Mouse (Mus musculus): ENCODE data around the gene Dock10. TPM values are rescaled to one million over a fixed set of nuclear protein-coding genes. Genes with fewer than 3 reads are reported as not detected.

The Dock10 gene
- total and polyA plus RNA-seq, 2 experiments from 2014 or later: 1.2 to 5.2 TPM

DNA sequence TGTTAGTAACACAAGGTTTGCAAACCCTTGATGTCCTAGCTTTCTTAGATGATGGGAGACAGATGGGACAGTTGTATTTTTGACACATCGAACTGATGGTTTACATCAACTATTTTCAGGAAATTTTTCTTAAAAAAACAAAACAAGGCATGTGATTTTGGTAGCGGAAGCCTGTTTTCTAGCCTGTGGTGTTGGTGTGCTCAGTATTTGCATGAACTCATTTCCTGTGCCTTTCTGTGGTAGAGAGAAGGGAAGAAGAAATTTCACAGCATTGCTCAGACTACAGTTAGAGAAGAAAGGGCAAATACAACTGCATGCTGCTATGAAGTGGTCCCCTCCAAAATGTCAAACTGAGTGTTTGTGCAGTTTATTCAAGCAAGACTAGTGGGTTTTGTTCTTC is 7.2 kb upstream of the Dock10 start:
- Histone ChIP-seq H3K27me3 (ENCODE audit: control insufficient read depth, insufficient read depth, low read length) (no peaks in the 10 kb centered on the region), H3K36me3 (replicated peaks; ENCODE audit: control insufficient read depth, insufficient read depth, low read length) (no peaks in the 10 kb centered on the region), H3K4me2 (ENCODE audit: low read depth, low read length) (no peak overlapping the region), H3K4me3 (ENCODE audit: low read depth, low read length) (no peak overlapping the region), H3K9ac (replicated peaks; ENCODE audit: low read depth, low read length) (no peak overlapping the region), H3K9me3 (replicated peaks; ENCODE audit: control insufficient read depth, low read length) (no peaks in the 10 kb centered on the region), H3K27ac (ENCODE audit: low read depth) (no peak overlapping the region), H3K4me1 (ENCODE audit: control insufficient read depth, insufficient read depth) (no peaks in the 10 kb centered on the region)
- ATAC-seq (ENCODE audit: insufficient read depth, low read depth) (no peak), DNase-seq (ENCODE audit: low spot score) (no peak)
- TF ChIP-seq EP300 (IDR thresholded peaks at IDR 0.05; ENCODE audit: low read depth): no peak
- TF ChIP-seq CTCF (IDR thresholded peaks at IDR 0.05; ENCODE audit: low read depth): no peak
- 63% methylated on average over 2 of the region's 2 CpGs for WGBS

DNA sequence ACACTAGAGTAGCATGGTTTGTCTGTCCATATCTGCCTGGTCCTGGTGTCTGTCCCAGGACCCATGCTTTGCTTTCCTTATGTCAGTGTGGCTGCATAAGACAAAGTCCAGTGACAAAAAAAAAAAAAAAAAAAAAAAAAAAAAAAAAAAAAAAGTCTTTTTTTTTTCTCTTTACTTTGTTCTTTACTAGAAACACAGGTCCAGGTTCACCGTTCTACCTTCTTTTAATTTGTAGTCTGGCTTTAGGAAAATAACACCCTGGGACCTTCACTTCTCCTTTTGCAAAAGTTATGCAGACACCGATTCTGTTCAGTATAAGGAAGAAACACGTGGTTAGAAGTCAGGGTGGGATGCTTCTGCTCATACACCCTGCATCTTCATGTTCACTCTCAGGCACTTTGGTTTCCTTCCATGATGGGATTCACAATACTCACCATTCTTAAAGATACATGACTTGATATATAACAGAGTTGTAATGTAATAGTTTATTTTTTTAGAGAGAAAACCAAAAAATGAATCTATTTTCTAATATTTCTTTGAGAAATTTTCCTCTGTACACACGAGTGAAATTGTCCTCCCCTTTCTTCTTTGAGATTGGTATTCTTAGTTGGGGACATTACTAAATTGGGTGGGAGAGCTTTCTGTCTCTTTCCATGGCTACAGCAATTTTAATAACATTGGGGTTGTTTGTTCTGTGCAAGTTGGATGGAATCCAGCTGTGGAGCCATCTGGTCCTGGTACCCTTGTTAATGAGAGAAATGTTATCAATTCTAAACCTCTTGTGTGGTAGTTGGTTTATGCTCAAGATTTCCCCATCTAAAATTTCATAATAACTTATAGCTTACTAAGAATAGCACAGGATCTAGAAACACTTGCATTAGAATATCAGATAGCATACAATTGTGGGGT is 5.0 kb upstream of the Dock10 start:
- no peaks in the 10 kb centered on the region for H3K4me1 ChIP-seq (ENCODE audit: control insufficient read depth, insufficient read depth)
- no peaks in the 10 kb centered on the region for H3K9me3 ChIP-seq (replicated peaks; ENCODE audit: control insufficient read depth, low read length)
- no peak overlapping the region for H3K4me2 ChIP-seq (ENCODE audit: low read depth, low read length)
- WGBS: 66% methylated on average over 4 of the region's 4 CpGs
- ATAC-seq (ENCODE audit: insufficient read depth, low read depth) (no peak), DNase-seq (ENCODE audit: low spot score) (no peak)
- no peak overlapping the region for H3K27ac ChIP-seq (ENCODE audit: low read depth)
- no peaks in the 10 kb centered on the region for H3K27me3 ChIP-seq (ENCODE audit: control insufficient read depth, insufficient read depth, low read length)
- H3K4me3 ChIP-seq (ENCODE audit: low read depth, low read length): no peak overlapping the region
- no peaks in the 10 kb centered on the region for H3K36me3 ChIP-seq (replicated peaks; ENCODE audit: control insufficient read depth, insufficient read depth, low read length)
- no peak overlapping the region for H3K9ac ChIP-seq (replicated peaks; ENCODE audit: low read depth, low read length)
- no peak for TF ChIP-seq CTCF (IDR thresholded peaks at IDR 0.05; ENCODE audit: low read depth)
- no peak for TF ChIP-seq EP300 (IDR thresholded peaks at IDR 0.05; ENCODE audit: low read depth)

DNA sequence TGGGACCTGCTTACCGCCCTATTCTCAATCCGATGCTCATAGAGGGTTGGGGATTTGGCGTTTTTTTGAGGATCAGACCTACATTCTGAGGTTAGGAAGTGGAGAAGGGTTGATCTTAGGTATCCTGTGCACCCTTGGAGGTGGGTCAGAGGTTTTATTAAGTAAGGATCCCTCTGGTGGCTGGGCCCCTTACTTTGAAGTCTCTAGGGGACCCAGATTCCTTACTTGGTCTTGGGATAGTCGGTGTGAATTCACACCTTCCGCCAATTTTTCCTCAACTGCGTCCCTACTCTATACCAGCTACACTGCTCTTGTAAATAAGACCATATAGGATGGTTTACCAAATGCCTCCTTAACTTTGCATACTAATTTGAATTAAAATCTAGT is 464 bp upstream of the Dock10 start:
- H3K4me3 ChIP-seq (ENCODE audit: low read depth, low read length): peak overlapping the region; percentile 73
- H3K4me2 ChIP-seq (ENCODE audit: low read depth, low read length): peak overlapping the region; percentile 94
- no peak for DNase-seq (ENCODE audit: low spot score)
- H3K36me3 ChIP-seq (replicated peaks; ENCODE audit: control insufficient read depth, insufficient read depth, low read length): no peaks in the 10 kb centered on the region
- WGBS: 16% methylated on average over 6 of the region's 6 CpGs
- no peak for TF ChIP-seq CTCF (IDR thresholded peaks at IDR 0.05; ENCODE audit: low read depth)
- no peak for TF ChIP-seq EP300 (IDR thresholded peaks at IDR 0.05; ENCODE audit: low read depth)
- no peak overlapping the region for H3K27ac ChIP-seq (ENCODE audit: low read depth)
- no peaks in the 10 kb centered on the region for H3K27me3 ChIP-seq (ENCODE audit: control insufficient read depth, insufficient read depth, low read length)
- ATAC-seq (ENCODE audit: insufficient read depth, low read depth): no peak
- peak overlapping the region; percentile 59 for H3K9ac ChIP-seq (replicated peaks; ENCODE audit: low read depth, low read length)
- H3K9me3 ChIP-seq (replicated peaks; ENCODE audit: control insufficient read depth, low read length): no peaks in the 10 kb centered on the region
- no peaks in the 10 kb centered on the region for H3K4me1 ChIP-seq (ENCODE audit: control insufficient read depth, insufficient read depth)

DNA sequence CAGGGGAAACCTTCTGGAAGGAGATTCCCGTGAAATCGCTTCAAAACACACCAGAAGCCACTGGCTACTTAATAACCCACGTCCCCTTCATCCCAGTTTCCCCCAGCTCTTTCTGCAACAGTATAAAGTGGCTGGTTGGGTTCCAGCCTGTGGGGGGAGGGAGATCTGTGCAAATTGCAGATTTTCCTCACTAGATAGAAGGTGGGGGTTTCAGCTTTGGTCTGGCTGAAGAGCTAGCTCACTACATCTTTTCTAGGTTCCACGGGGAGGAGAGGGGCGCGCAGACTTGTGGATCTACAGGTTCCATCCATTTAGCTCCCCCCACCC is 714 bp downstream of the Dock10 start:
- peak overlapping the region; percentile 73 for H3K4me3 ChIP-seq (ENCODE audit: low read depth, low read length)
- H3K4me1 ChIP-seq (ENCODE audit: control insufficient read depth, insufficient read depth): no peaks in the 10 kb centered on the region
- no peak overlapping the region for H3K27ac ChIP-seq (ENCODE audit: low read depth)
- DNase-seq (ENCODE audit: low spot score) (no peak), ATAC-seq (ENCODE audit: insufficient read depth, low read depth) (no peak)
- no peaks in the 10 kb centered on the region for H3K36me3 ChIP-seq (replicated peaks; ENCODE audit: control insufficient read depth, insufficient read depth, low read length)
- H3K27me3 ChIP-seq (ENCODE audit: control insufficient read depth, insufficient read depth, low read length): no peaks in the 10 kb centered on the region
- peak overlapping the region; percentile 59; the same call in 1 of the 2 replicates for H3K9ac ChIP-seq (replicated peaks; ENCODE audit: low read depth, low read length)
- TF ChIP-seq EP300 (IDR thresholded peaks at IDR 0.05; ENCODE audit: low read depth) (no peak), CTCF (IDR thresholded peaks at IDR 0.05; ENCODE audit: low read depth) (no peak)
- H3K9me3 ChIP-seq (replicated peaks; ENCODE audit: control insufficient read depth, low read length): no peaks in the 10 kb centered on the region; the same call in 1 of the 2 replicates
- H3K4me2 ChIP-seq (ENCODE audit: low read depth, low read length): peak overlapping the region; percentile 94
- WGBS: 0% methylated on average over 6 of the region's 6 CpGs

DNA sequence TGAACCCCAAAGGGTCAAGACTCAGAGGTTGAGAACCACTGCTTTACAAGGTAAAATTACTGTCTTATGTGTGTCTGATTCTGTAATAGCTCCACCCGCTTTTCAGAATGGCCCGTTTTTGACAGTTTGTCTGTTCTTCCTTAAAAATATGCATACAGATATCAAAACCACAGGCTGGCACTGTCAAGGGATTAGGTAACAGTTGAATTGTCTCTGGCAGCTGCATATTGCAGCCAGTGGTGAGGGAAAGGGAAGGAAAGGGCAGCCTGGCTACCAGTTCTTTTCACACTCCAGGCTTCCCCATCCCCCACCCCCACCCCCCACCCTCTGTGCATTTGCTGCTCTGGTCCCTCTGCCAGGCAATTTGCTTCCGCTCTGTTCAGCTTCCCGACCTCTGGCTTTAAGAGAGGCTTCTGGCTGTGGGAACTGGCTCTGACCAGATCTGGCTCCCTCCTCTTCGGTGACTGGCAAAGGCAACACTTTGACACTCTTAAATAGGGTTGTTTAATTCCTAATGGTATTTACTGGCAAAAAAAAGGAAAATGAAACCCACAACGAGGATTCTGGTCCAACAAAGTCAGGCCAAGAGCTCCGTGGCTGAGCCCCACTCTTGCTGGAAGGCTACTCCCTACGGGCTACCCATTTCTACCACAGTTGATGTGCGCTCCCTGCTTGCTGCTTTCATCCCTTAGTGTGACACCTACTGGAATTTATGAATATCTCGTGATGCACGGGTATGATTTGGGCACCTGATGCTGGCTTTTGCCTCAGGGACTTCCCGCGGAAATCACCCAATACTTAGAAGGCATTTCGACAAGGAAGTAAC is 1.3 kb downstream of the Dock10 start:
- TF ChIP-seq CTCF (IDR thresholded peaks at IDR 0.05; ENCODE audit: low read depth) (no peak), EP300 (IDR thresholded peaks at IDR 0.05; ENCODE audit: low read depth) (no peak)
- Histone ChIP-seq H3K4me1 (ENCODE audit: control insufficient read depth, insufficient read depth) (no peaks in the 10 kb centered on the region), H3K9ac (replicated peaks; ENCODE audit: low read depth, low read length) (no peak overlapping the region), H3K36me3 (replicated peaks; ENCODE audit: control insufficient read depth, insufficient read depth, low read length) (no peaks in the 10 kb centered on the region), H3K9me3 (replicated peaks; ENCODE audit: control insufficient read depth, low read length) (no peaks in the 10 kb centered on the region; the same call in 1 of the 2 replicates), H3K27me3 (ENCODE audit: control insufficient read depth, insufficient read depth, low read length) (no peaks in the 10 kb centered on the region), H3K27ac (ENCODE audit: low read depth) (no peak overlapping the region), H3K4me2 (ENCODE audit: low read depth, low read length) (peak overlapping the region; percentile 94), H3K4me3 (ENCODE audit: low read depth, low read length) (peak overlapping the region; percentile 73)
- 8% methylated on average over 14 of the region's 14 CpGs for WGBS
- DNase-seq (ENCODE audit: low spot score): no peak
- ATAC-seq (ENCODE audit: insufficient read depth, low read depth): no peak

All from heart, postnatal 0 days (tissue).